Mouse (Mus musculus): ENCODE results near the gene Cep170b. TPM values are rescaled to one million over a fixed set of nuclear protein-coding genes. Genes with fewer than 3 reads are reported as not detected.

Gene Cep170b
- polyA plus RNA-seq, 1 experiment from 2014 or later = 17.8 TPM

DNA sequence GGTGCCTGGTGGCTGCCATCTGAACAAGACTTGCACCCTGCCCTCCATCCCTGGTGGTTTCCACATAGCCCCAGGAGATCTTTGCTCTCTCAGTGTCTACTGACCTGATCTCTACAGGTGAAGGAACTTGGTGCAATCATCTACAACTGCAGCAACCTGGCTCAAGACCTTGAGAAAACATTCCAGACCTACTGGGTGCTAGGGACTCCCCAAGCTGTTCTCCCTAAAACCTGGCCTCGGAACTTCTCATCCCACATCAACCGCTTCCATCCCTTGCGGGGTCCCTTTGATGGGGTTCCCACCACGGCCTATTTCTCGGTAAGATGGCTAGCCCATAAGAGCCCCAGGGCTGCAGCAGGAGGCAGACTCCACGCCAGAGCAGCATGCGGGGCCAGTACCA, 46.3 kb downstream of the Cep170b start:
- Histone ChIP-seq H3K4me2 (no peak overlapping the region), H3K9me3 (no peaks in the 10 kb centered on the region), H3K27me3 (no peaks in the 10 kb centered on the region; the same call in 1 of the 2 replicates), H3K36me3 (no peaks in the 10 kb centered on the region), H3K9ac (replicated peaks) (no peak overlapping the region), H3K4me1 (replicated peaks) (no peaks in the 10 kb centered on the region), H3K4me3 (replicated peaks) (no peak overlapping the region), H3K27ac (no peak overlapping the region)
- 88% methylated on average over 7 of the region's 7 CpGs for WGBS
- no peak for ATAC-seq (ENCODE audit: insufficient number of reproducible peaks, insufficient read depth, low FRiP score, low TSS enrichment, low read depth)

DNA sequence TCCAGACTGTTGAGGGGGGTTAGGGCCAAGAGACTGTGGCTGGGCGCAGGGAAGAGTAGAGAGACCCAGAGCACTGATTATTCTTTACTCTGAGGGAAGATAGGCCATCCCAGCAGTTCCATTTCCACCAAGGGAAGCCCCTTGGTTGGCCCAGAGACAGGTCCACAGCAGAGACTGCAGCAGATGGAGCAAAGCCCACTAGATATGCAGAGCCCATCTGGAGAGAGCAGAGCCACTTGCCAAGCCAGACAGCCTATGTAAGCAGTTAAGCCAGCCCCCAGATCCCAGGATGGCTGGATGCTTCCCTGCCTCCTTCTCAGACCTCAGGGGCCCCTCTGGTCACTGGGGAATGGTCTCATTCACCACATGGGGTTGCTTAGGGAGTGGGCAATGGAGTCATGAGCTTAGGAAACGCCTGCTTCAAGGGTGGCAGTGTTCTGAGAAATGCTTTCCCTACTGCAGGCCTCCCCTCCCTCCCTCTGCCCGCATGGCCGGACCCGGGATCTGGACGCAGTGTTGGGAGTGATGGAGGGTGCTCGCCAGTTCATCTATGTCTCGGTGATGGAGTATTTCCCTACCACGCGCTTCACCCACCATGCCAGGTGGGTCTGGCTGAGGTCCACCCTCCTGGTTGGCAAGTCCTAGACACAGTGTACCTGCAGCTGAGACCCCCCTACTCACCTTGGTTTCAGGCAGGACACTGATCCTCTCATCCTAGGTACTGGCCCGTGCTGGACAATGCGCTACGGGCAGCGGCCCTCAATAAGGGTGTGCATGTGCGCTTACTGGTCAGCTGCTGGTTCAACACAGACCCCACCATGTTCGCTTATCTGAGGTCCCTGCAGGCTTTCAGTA, 47.0 kb downstream of the Cep170b start:
- no peak overlapping the region for H3K4me2 ChIP-seq
- 90% methylated on average over 16 of the region's 16 CpGs for WGBS

DNA sequence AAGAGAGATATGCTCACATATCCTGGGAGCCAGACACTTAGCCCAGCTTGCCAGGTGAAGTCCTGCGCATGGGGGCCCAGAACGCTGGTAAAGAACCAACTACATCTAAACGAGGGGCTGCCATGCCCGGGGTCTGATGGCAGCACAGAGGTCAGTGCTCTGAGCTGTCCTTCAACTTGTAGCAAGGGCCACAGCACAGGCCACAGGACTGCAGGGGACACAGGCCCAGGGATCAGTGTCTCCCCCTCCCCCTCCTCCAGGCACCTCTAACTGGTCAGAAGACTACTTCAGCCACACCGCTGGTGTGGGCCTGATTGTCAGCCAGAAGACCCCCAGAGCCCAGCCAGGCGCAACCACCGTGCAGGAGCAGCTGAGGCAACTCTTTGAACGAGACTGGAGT, 47.9 kb downstream of the Cep170b start:
- H3K4me3 ChIP-seq (replicated peaks) = no peak overlapping the region
- no peaks in the 10 kb centered on the region for H3K4me1 ChIP-seq (replicated peaks)
- ATAC-seq (ENCODE audit: insufficient number of reproducible peaks, insufficient read depth, low FRiP score, low TSS enrichment, low read depth) = no peak
- no peaks in the 10 kb centered on the region for H3K36me3 ChIP-seq
- WGBS = 84% methylated on average over 8 of the region's 8 CpGs
- H3K27me3 ChIP-seq = no peaks in the 10 kb centered on the region; the same call in 1 of the 2 replicates
- no peak overlapping the region for H3K27ac ChIP-seq
- no peaks in the 10 kb centered on the region for H3K9me3 ChIP-seq
- H3K9ac ChIP-seq (replicated peaks) = no peak overlapping the region
- no peak overlapping the region for H3K4me2 ChIP-seq

More for the DNA sequence above, 47.0 kb downstream of the Cep170b start:
- ATAC-seq (ENCODE audit: insufficient number of reproducible peaks, insufficient read depth, low FRiP score, low TSS enrichment, low read depth) = no peak
- H3K9ac ChIP-seq (replicated peaks) = no peak overlapping the region
- no peak overlapping the region for H3K4me3 ChIP-seq (replicated peaks)
- no peaks in the 10 kb centered on the region; the same call in 1 of the 2 replicates for H3K27me3 ChIP-seq
- H3K4me1 ChIP-seq (replicated peaks) = no peaks in the 10 kb centered on the region
- no peaks in the 10 kb centered on the region for H3K9me3 ChIP-seq
- H3K36me3 ChIP-seq = no peaks in the 10 kb centered on the region
- H3K27ac ChIP-seq = no peak overlapping the region

DNA sequence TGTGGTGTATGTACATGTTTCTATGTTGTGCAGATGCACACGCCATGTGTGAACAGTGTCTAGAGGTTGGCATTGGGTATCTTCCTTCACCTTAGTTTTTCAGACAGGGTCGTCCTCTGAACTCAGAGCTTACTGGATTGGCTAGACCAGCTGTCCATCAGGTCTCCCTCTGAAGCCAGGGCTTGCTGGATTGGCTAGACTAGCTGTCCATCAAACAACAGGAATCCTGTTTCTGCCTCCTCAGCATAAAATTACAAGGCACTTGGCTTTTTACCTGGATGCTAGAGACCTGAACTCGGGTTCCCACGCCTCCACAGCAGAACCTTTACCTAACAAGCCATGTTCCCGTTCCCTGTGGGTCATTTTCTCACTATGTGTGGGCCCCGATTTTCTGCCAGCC, 48.8 kb downstream of the Cep170b start:
- Histone ChIP-seq H3K27me3 (no peaks in the 10 kb centered on the region; the same call in 1 of the 2 replicates), H3K27ac (no peak overlapping the region), H3K9me3 (no peaks in the 10 kb centered on the region), H3K4me2 (no peak overlapping the region), H3K4me3 (replicated peaks) (no peak overlapping the region), H3K4me1 (replicated peaks) (no peaks in the 10 kb centered on the region), H3K36me3 (no peaks in the 10 kb centered on the region), H3K9ac (replicated peaks) (no peak overlapping the region)
- WGBS = 85% methylated on average over 6 of the region's 6 CpGs
- ATAC-seq (ENCODE audit: insufficient number of reproducible peaks, insufficient read depth, low FRiP score, low TSS enrichment, low read depth) = no peak

DNA sequence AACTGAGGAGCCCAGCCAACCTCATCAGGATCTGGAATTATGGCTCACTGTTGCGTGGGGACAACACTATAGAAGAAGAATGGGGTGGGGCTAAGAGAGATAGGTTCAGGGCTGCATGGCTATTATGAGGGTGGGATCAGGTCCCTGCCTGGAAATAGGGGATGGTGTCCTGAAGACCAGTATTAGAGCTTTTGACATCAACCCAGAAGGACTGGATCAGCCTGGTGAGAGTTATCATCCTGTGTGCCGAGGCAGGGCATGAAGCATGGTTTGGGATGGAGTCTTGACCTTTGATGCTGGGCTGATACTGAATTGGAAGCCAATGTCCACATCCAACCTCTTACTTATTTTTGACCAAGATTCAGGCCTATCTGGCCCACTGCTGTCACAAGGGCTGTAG, 49.5 kb downstream of the Cep170b start:
- 92% methylated on average over 2 of the region's 2 CpGs for WGBS
- H3K27ac ChIP-seq = no peak overlapping the region
- no peak for ATAC-seq (ENCODE audit: insufficient number of reproducible peaks, insufficient read depth, low FRiP score, low TSS enrichment, low read depth)

DNA sequence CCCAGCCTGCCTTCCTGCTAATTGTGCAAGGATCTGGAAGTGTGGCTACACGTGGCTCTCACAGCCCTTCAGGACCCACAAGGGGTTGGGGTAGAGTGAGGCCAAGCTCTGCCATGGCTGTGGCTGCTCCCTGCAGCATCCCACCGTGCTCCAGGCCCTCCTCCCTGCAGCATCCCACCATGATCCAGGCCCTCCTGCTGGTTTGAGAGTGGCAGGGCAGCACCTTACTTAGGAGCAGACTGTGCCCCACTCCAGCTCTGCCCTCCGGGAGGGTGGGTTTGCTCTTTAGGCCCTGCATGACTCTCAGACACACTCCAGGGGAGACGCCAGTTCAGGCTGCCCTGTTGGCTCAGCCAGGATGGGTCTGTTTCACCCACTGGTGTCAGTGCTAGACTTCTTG, 50.1 kb downstream of the Cep170b start:
- Histone ChIP-seq H3K4me1 (replicated peaks) (no peaks in the 10 kb centered on the region), H3K4me3 (replicated peaks) (no peak overlapping the region), H3K27ac (no peak overlapping the region), H3K36me3 (no peaks in the 10 kb centered on the region), H3K9me3 (peaks cover 8% of the 10 kb centered on the region; the same call in 1 of the 2 replicates), H3K27me3 (no peaks in the 10 kb centered on the region; the same call in 1 of the 2 replicates), H3K9ac (replicated peaks) (no peak overlapping the region), H3K4me2 (no peak overlapping the region)
- no peak for ATAC-seq (ENCODE audit: insufficient number of reproducible peaks, insufficient read depth, low FRiP score, low TSS enrichment, low read depth)
- 77% methylated on average over 4 of the region's 4 CpGs for WGBS

More for the DNA sequence above, 49.5 kb downstream of the Cep170b start:
- H3K27me3 ChIP-seq = no peaks in the 10 kb centered on the region; the same call in 1 of the 2 replicates
- no peak overlapping the region for H3K4me3 ChIP-seq (replicated peaks)
- H3K36me3 ChIP-seq = no peaks in the 10 kb centered on the region
- H3K4me1 ChIP-seq (replicated peaks) = no peaks in the 10 kb centered on the region
- no peak overlapping the region for H3K9ac ChIP-seq (replicated peaks)
- no peak overlapping the region for H3K4me2 ChIP-seq
- 0 out of 2 replicates have a peak, but pooled peaks cover 2% of the 10 kb centered on the region for H3K9me3 ChIP-seq

DNA sequence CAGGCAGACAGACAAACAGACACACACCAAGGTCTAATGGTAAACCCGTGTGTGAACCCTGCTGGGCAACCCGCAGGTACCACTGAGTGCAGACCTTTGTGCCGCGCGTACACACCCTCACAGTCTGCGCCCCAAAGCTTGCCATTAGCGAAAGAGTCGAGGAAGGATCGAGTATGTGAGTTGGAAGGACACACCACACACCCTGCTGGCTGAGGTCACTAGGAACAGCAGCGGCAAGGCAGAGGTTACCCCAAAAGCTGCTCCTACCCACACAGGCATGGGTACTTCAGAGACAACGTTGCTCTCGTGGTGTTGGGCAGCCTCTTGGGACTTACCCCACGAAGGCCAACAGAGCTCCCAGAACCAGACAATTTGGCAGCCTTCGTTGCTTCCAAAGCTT, 52.1 kb downstream of the Cep170b start:
- Histone ChIP-seq H3K9ac (replicated peaks) (no peak overlapping the region), H3K4me1 (replicated peaks) (no peaks in the 10 kb centered on the region), H3K27ac (no peak overlapping the region), H3K9me3 (peaks cover 12% of the 10 kb centered on the region; the same call in 1 of the 2 replicates), H3K4me3 (replicated peaks) (no peak overlapping the region), H3K36me3 (no peaks in the 10 kb centered on the region), H3K27me3 (no peaks in the 10 kb centered on the region; the same call in 1 of the 2 replicates), H3K4me2 (no peak overlapping the region)
- no peak for ATAC-seq (ENCODE audit: insufficient number of reproducible peaks, insufficient read depth, low FRiP score, low TSS enrichment, low read depth)
- 89% methylated on average over 14 of the region's 14 CpGs for WGBS

DNA sequence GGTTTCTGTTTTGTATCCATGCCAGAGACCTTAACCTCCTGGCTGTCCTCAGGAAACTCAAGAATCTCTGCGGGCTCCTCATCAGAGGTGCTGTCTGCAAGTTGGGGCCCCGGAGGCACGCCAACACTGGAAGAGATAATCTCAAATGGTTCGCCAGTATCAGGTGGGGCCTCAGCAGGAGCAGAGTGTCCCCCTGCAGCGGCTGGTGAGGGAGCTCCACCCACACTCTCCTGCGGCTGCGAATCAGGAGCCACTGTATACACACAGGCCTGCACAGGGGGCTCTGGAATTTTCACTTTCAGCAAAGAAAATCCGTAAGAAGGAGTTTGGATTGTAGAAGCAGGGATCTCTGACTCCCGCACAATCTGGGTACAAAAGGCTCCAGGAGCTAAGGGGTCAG, 53.1 kb downstream of the Cep170b start:
- H3K27ac ChIP-seq = no peak overlapping the region
- H3K4me3 ChIP-seq (replicated peaks) = no peak overlapping the region
- H3K4me2 ChIP-seq = no peak overlapping the region
- no peak for ATAC-seq (ENCODE audit: insufficient number of reproducible peaks, insufficient read depth, low FRiP score, low TSS enrichment, low read depth)
- WGBS = 48% methylated on average over 9 of the region's 9 CpGs
- H3K9me3 ChIP-seq = peaks cover 12% of the 10 kb centered on the region; the same call in 1 of the 2 replicates
- no peak overlapping the region for H3K9ac ChIP-seq (replicated peaks)
- no peaks in the 10 kb centered on the region for H3K36me3 ChIP-seq
- no peaks in the 10 kb centered on the region; the same call in 1 of the 2 replicates for H3K27me3 ChIP-seq
- H3K4me1 ChIP-seq (replicated peaks) = no peaks in the 10 kb centered on the region

DNA sequence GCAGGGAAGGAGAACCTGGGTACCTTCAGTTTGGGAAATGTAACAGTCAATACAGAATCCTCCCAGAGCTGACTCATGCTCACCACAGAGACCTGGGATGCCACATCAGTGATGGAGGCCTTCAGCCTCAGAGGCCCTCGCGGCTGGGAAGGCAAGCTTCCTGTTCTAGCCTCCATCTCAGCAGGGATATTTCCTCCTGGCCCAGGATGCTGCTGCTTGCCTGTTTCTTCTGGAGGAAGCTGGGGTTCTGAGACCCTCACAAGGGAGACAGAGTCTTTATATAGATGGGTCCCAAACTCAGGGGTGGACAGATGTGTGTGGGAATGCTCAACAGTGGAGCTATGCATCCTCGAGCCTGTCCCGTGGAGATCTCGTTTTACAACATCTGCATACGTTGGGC, 53.8 kb downstream of the Cep170b start:
- H3K9ac ChIP-seq (replicated peaks) = no peak overlapping the region
- H3K27me3 ChIP-seq = no peaks in the 10 kb centered on the region; the same call in 1 of the 2 replicates
- no peak overlapping the region for H3K4me3 ChIP-seq (replicated peaks)
- no peak overlapping the region for H3K4me2 ChIP-seq
- H3K27ac ChIP-seq = no peak overlapping the region
- WGBS = 74% methylated on average over 6 of the region's 6 CpGs
- H3K9me3 ChIP-seq = peaks cover 12% of the 10 kb centered on the region; the same call in 1 of the 2 replicates
- no peak for ATAC-seq (ENCODE audit: insufficient number of reproducible peaks, insufficient read depth, low FRiP score, low TSS enrichment, low read depth)
- H3K4me1 ChIP-seq (replicated peaks) = no peaks in the 10 kb centered on the region
- H3K36me3 ChIP-seq = no peaks in the 10 kb centered on the region

DNA sequence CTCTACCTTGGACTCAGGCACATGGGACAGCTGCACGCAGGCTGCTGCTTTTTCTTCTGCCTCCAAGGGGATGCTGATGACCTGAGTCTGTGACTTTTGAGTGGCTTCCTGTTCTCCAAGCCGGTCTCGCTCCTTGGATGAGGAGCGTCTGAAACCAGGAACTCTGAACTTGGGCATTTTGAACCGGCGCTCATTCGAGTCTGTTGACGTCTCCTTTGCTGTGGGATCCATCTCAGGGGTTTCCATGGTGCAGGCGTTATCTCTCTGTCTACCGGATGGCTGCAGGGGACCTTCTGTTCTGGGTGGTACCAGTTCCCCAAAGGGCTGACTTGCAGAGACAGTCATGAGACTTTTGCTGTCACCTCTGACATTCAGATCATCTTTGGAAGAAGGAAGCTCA, 54.2 kb downstream of the Cep170b start:
- no peak for ATAC-seq (ENCODE audit: insufficient number of reproducible peaks, insufficient read depth, low FRiP score, low TSS enrichment, low read depth)
- WGBS = 97% methylated on average over 10 of the region's 10 CpGs

DNA sequence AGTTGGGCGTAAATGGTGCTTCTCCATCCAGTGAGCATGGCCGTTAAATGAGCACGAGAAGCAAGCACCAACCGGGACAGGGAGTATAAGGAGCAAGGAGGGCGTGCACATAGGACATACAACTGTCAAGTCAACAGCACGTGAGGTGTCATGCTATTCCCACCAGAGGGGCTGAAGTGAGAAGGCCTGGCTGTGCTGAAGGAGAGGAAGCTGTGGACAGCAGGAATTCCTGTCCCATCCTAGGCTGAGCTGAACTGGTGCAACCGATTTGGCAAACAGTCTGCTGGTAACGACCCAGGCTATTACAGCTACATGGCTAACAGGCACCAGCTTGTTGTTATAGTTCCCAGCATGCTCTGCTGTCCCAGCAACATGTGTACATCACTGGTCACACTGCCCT, 70.8 kb downstream of the Cep170b start:
- no peaks in the 10 kb centered on the region for H3K9me3 ChIP-seq
- H3K9ac ChIP-seq (replicated peaks) = no peak overlapping the region
- WGBS = 65% methylated on average over 8 of the region's 8 CpGs
- H3K4me2 ChIP-seq = no peak overlapping the region
- no peak for ATAC-seq (ENCODE audit: insufficient number of reproducible peaks, insufficient read depth, low FRiP score, low TSS enrichment, low read depth)
- H3K27me3 ChIP-seq = peaks cover 5% of the 10 kb centered on the region
- no peak overlapping the region for H3K27ac ChIP-seq
- H3K4me3 ChIP-seq (replicated peaks) = no peak overlapping the region
- H3K36me3 ChIP-seq = no peaks in the 10 kb centered on the region
- H3K4me1 ChIP-seq (replicated peaks) = peaks cover 23% of the 10 kb centered on the region

More for the DNA sequence above, 54.2 kb downstream of the Cep170b start:
- H3K36me3 ChIP-seq = no peaks in the 10 kb centered on the region
- H3K9me3 ChIP-seq = peaks cover 12% of the 10 kb centered on the region; the same call in 1 of the 2 replicates
- H3K27ac ChIP-seq = no peak overlapping the region
- H3K4me3 ChIP-seq (replicated peaks) = no peak overlapping the region
- no peaks in the 10 kb centered on the region for H3K4me1 ChIP-seq (replicated peaks)
- no peak overlapping the region for H3K4me2 ChIP-seq
- no peak overlapping the region for H3K9ac ChIP-seq (replicated peaks)
- H3K27me3 ChIP-seq = no peaks in the 10 kb centered on the region; the same call in 1 of the 2 replicates
